Mouse (Mus musculus) limb, embryonic 15.5 days (tissue): ENCODE measurements around the gene Stra6. TPM values are rescaled to one million over a fixed set of nuclear protein-coding genes. Genes with fewer than 3 reads are reported as not detected.

Experiments
- ATAC-seq: fragments of 200-750 bp; cut with Nextera tagmentation; 2 replicates; pipeline ENCODE4 v1.8.0; 2017; ENCODE audit warnings: low read depth, moderate TSS enrichment; ENCODE audit not compliant: insufficient number of reproducible peaks, low FRiP score, low TSS enrichment
- H3K27ac ChIP-seq: fragments of 300-500 bp; sonication (generic); 2 replicates; pipeline ENCODE4 v1.5.1; 2015; ENCODE audit warnings: moderate library complexity, mild to moderate bottlenecking, inconsistent platforms
- H3K27me3 ChIP-seq: fragments of 300-500 bp; sonication (generic); 2 replicates; pipeline ENCODE4 v1.6.1; 2015; ENCODE audit warnings: inconsistent platforms
- H3K36me3 ChIP-seq: fragments of 300-500 bp; sonication (generic); 2 replicates; pipeline ENCODE4 v1.6.1; 2015; ENCODE audit warnings: inconsistent platforms
- H3K4me1 ChIP-seq: fragments of 300-500 bp; sonication (generic); 2 replicates; pipeline ENCODE4 v1.6.1; 2015; ENCODE audit warnings: inconsistent platforms
- H3K4me2 ChIP-seq: fragments of 300-500 bp; sonication (generic); 2 replicates; pipeline ENCODE4 v1.6.1; 2015; ENCODE audit warnings: mild to moderate bottlenecking, inconsistent platforms
- H3K4me3 ChIP-seq: fragments of 300-500 bp; sonication (generic); 2 replicates; pipeline ENCODE4 v1.5.1; 2015; ENCODE audit warnings: mild to moderate bottlenecking, inconsistent platforms
- H3K9ac ChIP-seq: fragments of 300-500 bp; sonication (generic); 2 replicates; pipeline ENCODE4 v1.6.1; 2015; ENCODE audit warnings: inconsistent platforms
- H3K9me3 ChIP-seq: fragments of 300-500 bp; sonication (generic); 2 replicates; pipeline ENCODE4 v1.6.1; 2016; ENCODE audit warnings: inconsistent platforms
- WGBS: fragments of 180-500 bp; shearing (Covaris S2); methylation state at CpG from one replicate; pipeline ENCODE4 v1.1.7; 2015; 5-methylcytosine and 5-hydroxymethylcytosine counted together
- polyA plus RNA-seq: library from polyadenylated mRNA; unstranded; fragments of >200 nt; fragmentation: Nextera tagmentation; extraction: Ambion mirVana; gene quantifications from 2 replicates; pipeline ENCODE4 v1.2.1, GENCODE M21; 2015

The Stra6 gene
- polyA plus RNA-seq = 8.4 and 8.8 TPM in 2 replicates

GRCm38 (mm10) chr9:58063531-58063930 is at the start of gene Stra6:
Gene Stra6, plus strand, starts transcription at chr9:58063788.
- H3K27ac ChIP-seq = no peak within 1 kb of the TSS
- peaks cover 36% of the 10 kb centered on the region for H3K27me3 ChIP-seq
- no peaks in the 10 kb centered on the region for H3K36me3 ChIP-seq
- H3K9ac ChIP-seq = no peak within 1 kb of the TSS
- no peak within 1 kb of the TSS for H3K4me3 ChIP-seq
- ATAC-seq = no peak
- H3K9me3 ChIP-seq = no peaks in the 10 kb centered on the region
- no peak within 1 kb of the TSS for H3K4me2 ChIP-seq
- peaks cover 28% of the 10 kb centered on the region for H3K4me1 ChIP-seq
- WGBS = 12% methylated on average over 3 of the region's 3 CpGs

GRCm38 (mm10) chr9:58014393-58015160 is 49.0 kb upstream of the Stra6 start:
- Histone ChIP-seq H3K4me2 (no peak overlapping the region), H3K4me1 (no peaks in the 10 kb centered on the region), H3K36me3 (no peaks in the 10 kb centered on the region), H3K4me3 (no peak overlapping the region), H3K9me3 (no peaks in the 10 kb centered on the region), H3K27me3 (no peaks in the 10 kb centered on the region), H3K27ac (no peak overlapping the region), H3K9ac (no peak overlapping the region)
- no peak for ATAC-seq
- WGBS = 55% methylated on average over 8 of the region's 8 CpGs

- Histone ChIP-seq H3K4me1 (no peaks in the 10 kb centered on the region), H3K36me3 (no peaks in the 10 kb centered on the region), H3K9me3 (no peaks in the 10 kb centered on the region), H3K9ac (no peak overlapping the region), H3K4me2 (no peak overlapping the region), H3K4me3 (no peak overlapping the region), H3K27ac (no peak overlapping the region), H3K27me3 (no peaks in the 10 kb centered on the region)
- no peak for ATAC-seq
- 83% methylated on average over 6 of the region's 6 CpGs for WGBS
Measured at GRCm38 (mm10) chr9:58015856-58016255, 47.7 kb upstream of the Stra6 start.

- H3K27ac ChIP-seq = no peak overlapping the region
- H3K36me3 ChIP-seq = no peaks in the 10 kb centered on the region
- H3K9ac ChIP-seq = no peak overlapping the region
- H3K4me3 ChIP-seq = no peak overlapping the region
- no peaks in the 10 kb centered on the region for H3K27me3 ChIP-seq
- H3K4me2 ChIP-seq = no peak overlapping the region
- no peaks in the 10 kb centered on the region for H3K9me3 ChIP-seq
- no peaks in the 10 kb centered on the region for H3K4me1 ChIP-seq
- ATAC-seq = no peak
- WGBS = 75% methylated on average over 3 of the region's 3 CpGs
Measured at GRCm38 (mm10) chr9:58016962-58017361, 46.6 kb upstream of the Stra6 start.

- no peak overlapping the region for H3K27ac ChIP-seq
- no peak overlapping the region for H3K4me3 ChIP-seq
- no peaks in the 10 kb centered on the region for H3K36me3 ChIP-seq
- H3K4me2 ChIP-seq = no peak overlapping the region
- WGBS = 82% methylated on average over 5 of the region's 5 CpGs
- ATAC-seq = no peak
- no peaks in the 10 kb centered on the region for H3K9me3 ChIP-seq
- H3K9ac ChIP-seq = no peak overlapping the region
- no peaks in the 10 kb centered on the region for H3K27me3 ChIP-seq
- no peaks in the 10 kb centered on the region for H3K4me1 ChIP-seq
Measured at GRCm38 (mm10) chr9:58018385-58018784, 45.2 kb upstream of the Stra6 start.

- no peaks in the 10 kb centered on the region for H3K9me3 ChIP-seq
- 90% methylated on average over 9 of the region's 9 CpGs for WGBS
- no peak overlapping the region for H3K9ac ChIP-seq
- H3K36me3 ChIP-seq = no peaks in the 10 kb centered on the region
- ATAC-seq = no peak
- no peaks in the 10 kb centered on the region for H3K4me1 ChIP-seq
- no peaks in the 10 kb centered on the region for H3K27me3 ChIP-seq
- H3K4me3 ChIP-seq = no peak overlapping the region
- H3K4me2 ChIP-seq = no peak overlapping the region
- H3K27ac ChIP-seq = no peak overlapping the region
Measured at GRCm38 (mm10) chr9:58025995-58026394, 37.6 kb upstream of the Stra6 start.

GRCm38 (mm10) chr9:58027426-58028180 is 36.0 kb upstream of the Stra6 start:
- H3K9ac ChIP-seq = no peak overlapping the region
- no peak overlapping the region for H3K4me2 ChIP-seq
- H3K27me3 ChIP-seq = no peaks in the 10 kb centered on the region
- no peak overlapping the region for H3K4me3 ChIP-seq
- no peak for ATAC-seq
- H3K4me1 ChIP-seq = no peaks in the 10 kb centered on the region
- H3K9me3 ChIP-seq = no peaks in the 10 kb centered on the region
- 17% methylated on average over 2 of the region's 2 CpGs for WGBS
- H3K36me3 ChIP-seq = no peaks in the 10 kb centered on the region
- no peak overlapping the region for H3K27ac ChIP-seq

- Histone ChIP-seq H3K27me3 (no peaks in the 10 kb centered on the region; the same call in 1 of the 2 replicates), H3K4me1 (no peaks in the 10 kb centered on the region), H3K36me3 (no peaks in the 10 kb centered on the region), H3K27ac (no peak overlapping the region), H3K4me3 (no peak overlapping the region), H3K4me2 (no peak overlapping the region), H3K9ac (no peak overlapping the region), H3K9me3 (no peaks in the 10 kb centered on the region)
- 63% methylated on average over 5 of the region's 5 CpGs for WGBS
- no peak for ATAC-seq
Measured at GRCm38 (mm10) chr9:58028841-58029240, 34.7 kb upstream of the Stra6 start.

- H3K27ac ChIP-seq = no peak overlapping the region
- H3K36me3 ChIP-seq = no peaks in the 10 kb centered on the region
- no peak overlapping the region for H3K4me3 ChIP-seq
- H3K9ac ChIP-seq = no peak overlapping the region
- WGBS = 81% methylated on average over 6 of the region's 6 CpGs
- no peak overlapping the region for H3K4me2 ChIP-seq
- no peaks in the 10 kb centered on the region; the same call in 1 of the 2 replicates for H3K27me3 ChIP-seq
- ATAC-seq = no peak
- H3K9me3 ChIP-seq = no peaks in the 10 kb centered on the region
- H3K4me1 ChIP-seq = no peaks in the 10 kb centered on the region
Measured at GRCm38 (mm10) chr9:58029635-58030034, 34.0 kb upstream of the Stra6 start.

GRCm38 (mm10) chr9:58031895-58032294 is 31.7 kb upstream of the Stra6 start:
- Histone ChIP-seq H3K4me1 (no peaks in the 10 kb centered on the region), H3K9ac (no peak overlapping the region), H3K4me2 (no peak overlapping the region), H3K4me3 (no peak overlapping the region), H3K36me3 (no peaks in the 10 kb centered on the region), H3K9me3 (no peaks in the 10 kb centered on the region), H3K27ac (no peak overlapping the region), H3K27me3 (peaks cover 6% of the 10 kb centered on the region)
- no peak for ATAC-seq
- 72% methylated on average over 5 of the region's 5 CpGs for WGBS

- no peak overlapping the region for H3K27ac ChIP-seq
- no peak for ATAC-seq
- no peak overlapping the region for H3K4me2 ChIP-seq
- H3K4me3 ChIP-seq = no peak overlapping the region
- H3K9ac ChIP-seq = no peak overlapping the region
- H3K9me3 ChIP-seq = no peaks in the 10 kb centered on the region
- no peaks in the 10 kb centered on the region for H3K36me3 ChIP-seq
- peaks cover 12% of the 10 kb centered on the region for H3K4me1 ChIP-seq
- 52% methylated on average over 2 of the region's 2 CpGs for WGBS
- peaks cover 22% of the 10 kb centered on the region for H3K27me3 ChIP-seq
Measured at GRCm38 (mm10) chr9:58035519-58035918, 28.1 kb upstream of the Stra6 start.

- H3K4me3 ChIP-seq = no peak overlapping the region
- H3K4me1 ChIP-seq = peaks cover 18% of the 10 kb centered on the region
- no peak overlapping the region for H3K9ac ChIP-seq
- ATAC-seq = no peak
- H3K4me2 ChIP-seq = no peak overlapping the region
- H3K27me3 ChIP-seq = peaks cover 22% of the 10 kb centered on the region
- H3K9me3 ChIP-seq = no peaks in the 10 kb centered on the region
- no peaks in the 10 kb centered on the region for H3K36me3 ChIP-seq
- WGBS = 62% methylated on average over 7 of the region's 7 CpGs
- no peak overlapping the region for H3K27ac ChIP-seq
Measured at GRCm38 (mm10) chr9:58035951-58036698, 27.5 kb upstream of the Stra6 start.
